Mouse (Mus musculus): ENCODE measurements at regions not wholly inside any gene's neighbourhood (a gene's known extent, or its start where the extent isn't known, plus 50 kb on each side); places are given as distances from the start of the nearest gene placed in this dataset.
A peak's percentile ranks its signal among the peaks of the same experiment; 100 is the strongest.

DNA sequence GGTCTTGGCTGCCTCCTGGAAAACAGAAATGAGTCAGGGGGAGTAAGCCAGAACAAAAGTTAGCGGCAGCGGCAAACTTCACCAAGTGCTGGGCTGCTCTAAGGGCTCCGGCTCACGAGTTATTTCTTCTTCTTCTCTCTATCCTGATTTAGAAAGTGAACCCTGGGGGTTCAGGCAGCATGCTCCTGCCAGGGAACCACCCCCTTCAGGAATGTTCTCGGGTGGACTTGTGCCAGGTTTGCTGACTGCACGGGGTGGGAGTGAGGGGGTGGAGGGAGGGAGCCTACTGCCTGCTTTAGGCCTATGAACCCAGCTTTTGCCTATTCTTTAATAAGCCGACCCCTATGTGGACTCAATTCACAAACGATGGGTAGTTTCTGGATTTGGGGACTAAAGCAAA is 148.6 kb downstream of the Dll1 start:
- no peak overlapping the region for H3K27ac ChIP-seq (ENCODE audit: low read depth, low read length)
- no peaks in the 10 kb centered on the region for H3K4me1 ChIP-seq (ENCODE audit: insufficient read depth, low read length)
- H3K4me2 ChIP-seq (ENCODE audit: low read depth, low read length, poor library complexity, severe bottlenecking): no peak overlapping the region
- 77% methylated on average over 8 of the region's 8 CpGs for WGBS
- DNase-seq (ENCODE audit: low spot score) (no peak), ATAC-seq (ENCODE audit: low FRiP score) (no peak)
- no peaks in the 10 kb centered on the region for H3K27me3 ChIP-seq (ENCODE audit: insufficient read depth, low read length)
- TF ChIP-seq CTCF (IDR thresholded peaks at IDR 0.05): no peak
- H3K9me3 ChIP-seq (ENCODE audit: low read length): no peaks in the 10 kb centered on the region
- H3K9ac ChIP-seq (replicated peaks; ENCODE audit: low read length, poor library complexity, severe bottlenecking): no peak overlapping the region
- H3K4me3 ChIP-seq (ENCODE audit: low read depth, low read length): no peak overlapping the region
- H3K36me3 ChIP-seq (ENCODE audit: insufficient read depth, low read length): no peaks in the 10 kb centered on the region

DNA sequence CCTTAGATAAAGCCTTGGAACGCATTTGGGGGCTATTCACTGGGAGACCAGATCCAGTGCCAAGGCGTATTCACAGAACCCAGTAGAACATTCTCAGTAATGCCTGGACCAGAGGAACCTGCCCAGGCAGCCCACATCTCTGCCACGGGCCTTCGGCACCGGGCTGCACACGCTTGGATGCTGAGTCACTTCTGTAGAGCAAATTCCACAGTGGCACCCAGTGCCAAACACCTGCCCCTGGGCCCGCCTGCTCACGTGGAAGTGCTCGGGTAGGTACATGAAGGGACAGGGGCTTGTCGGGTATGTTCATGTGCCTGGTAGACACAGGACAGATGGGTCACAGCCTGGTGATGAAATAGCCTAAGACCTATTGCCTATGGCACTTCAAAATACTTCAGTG is 152.8 kb downstream of the Dll1 start:
- H3K4me3 ChIP-seq (ENCODE audit: low read depth, low read length): no peak overlapping the region
- H3K4me1 ChIP-seq (ENCODE audit: insufficient read depth, low read length): no peaks in the 10 kb centered on the region
- no peaks in the 10 kb centered on the region for H3K27me3 ChIP-seq (ENCODE audit: insufficient read depth, low read length)
- H3K4me2 ChIP-seq (ENCODE audit: low read depth, low read length, poor library complexity, severe bottlenecking): no peak overlapping the region
- no peak for TF ChIP-seq CTCF (IDR thresholded peaks at IDR 0.05)
- DNase-seq (ENCODE audit: low spot score) (no peak), ATAC-seq (ENCODE audit: low FRiP score) (no peak)
- no peak overlapping the region for H3K9ac ChIP-seq (replicated peaks; ENCODE audit: low read length, poor library complexity, severe bottlenecking)
- no peaks in the 10 kb centered on the region for H3K36me3 ChIP-seq (ENCODE audit: insufficient read depth, low read length)
- no peaks in the 10 kb centered on the region for H3K9me3 ChIP-seq (ENCODE audit: low read length)
- 93% methylated on average over 10 of the region's 10 CpGs for WGBS
- H3K27ac ChIP-seq (ENCODE audit: low read depth, low read length): no peak overlapping the region

DNA sequence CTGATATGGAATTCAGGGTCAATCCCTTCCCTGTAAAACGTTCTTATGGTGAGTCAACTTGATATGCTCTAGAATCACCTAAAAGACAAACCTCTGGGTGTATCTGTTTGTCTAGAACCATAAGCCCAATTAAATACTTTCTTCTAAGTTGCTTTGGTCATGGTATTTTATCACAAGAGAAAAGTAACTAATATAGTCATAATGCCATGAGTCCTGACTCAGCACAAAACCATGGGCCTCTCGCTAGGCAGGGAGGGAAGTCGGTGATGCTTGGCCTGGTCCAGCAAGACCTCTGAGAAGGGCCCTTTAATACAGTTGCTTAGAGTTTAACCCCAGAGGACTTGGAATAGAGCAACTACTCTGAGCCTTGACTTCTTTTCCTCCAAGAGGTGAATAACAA is 153.7 kb downstream of the Dll1 start:
- DNase-seq (ENCODE audit: low spot score) (no peak), ATAC-seq (ENCODE audit: low FRiP score) (no peak)
- Histone ChIP-seq H3K9me3 (ENCODE audit: low read length) (no peaks in the 10 kb centered on the region), H3K4me3 (ENCODE audit: low read depth, low read length) (no peak overlapping the region), H3K27ac (ENCODE audit: low read depth, low read length) (no peak overlapping the region), H3K36me3 (ENCODE audit: insufficient read depth, low read length) (no peaks in the 10 kb centered on the region), H3K27me3 (ENCODE audit: insufficient read depth, low read length) (no peaks in the 10 kb centered on the region), H3K9ac (replicated peaks; ENCODE audit: low read length, poor library complexity, severe bottlenecking) (no peak overlapping the region), H3K4me2 (ENCODE audit: low read depth, low read length, poor library complexity, severe bottlenecking) (no peak overlapping the region), H3K4me1 (ENCODE audit: insufficient read depth, low read length) (no peaks in the 10 kb centered on the region)
- 85% methylated on average over 3 of the region's 3 CpGs for WGBS
- no peak for TF ChIP-seq CTCF (IDR thresholded peaks at IDR 0.05)

DNA sequence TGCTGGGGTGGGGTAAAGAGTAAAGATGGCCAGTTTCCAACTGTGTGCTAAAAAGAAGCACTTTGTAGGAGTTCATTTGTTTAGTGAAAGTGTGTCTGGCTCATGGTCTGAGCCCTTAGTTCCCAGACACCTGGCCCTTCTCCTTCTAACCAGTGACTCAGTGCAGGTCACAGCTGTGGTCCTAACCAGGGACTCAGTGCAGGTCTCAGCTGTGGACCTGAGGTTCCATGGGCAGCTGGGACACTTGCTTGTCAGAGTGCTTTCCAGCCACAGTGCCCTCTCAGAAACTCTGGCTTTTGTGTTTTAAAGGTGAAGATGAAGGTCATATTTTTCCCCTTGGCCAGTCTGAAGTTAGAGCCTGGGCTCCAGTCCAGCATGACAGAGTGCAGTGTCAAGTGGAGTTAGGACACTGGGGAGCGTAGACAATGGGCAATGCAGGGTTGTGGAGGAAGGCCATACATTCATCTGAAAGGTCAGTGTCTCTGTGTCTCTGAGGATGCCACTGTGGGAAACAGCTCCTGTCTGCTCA is 162.5 kb downstream of the Dll1 start:
- Histone ChIP-seq H3K9ac (replicated peaks; ENCODE audit: low read length, poor library complexity, severe bottlenecking) (no peak overlapping the region), H3K27ac (ENCODE audit: low read depth, low read length) (no peak overlapping the region), H3K4me3 (ENCODE audit: low read depth, low read length) (no peak overlapping the region), H3K9me3 (ENCODE audit: low read length) (no peaks in the 10 kb centered on the region), H3K27me3 (ENCODE audit: insufficient read depth, low read length) (no peaks in the 10 kb centered on the region), H3K4me1 (ENCODE audit: insufficient read depth, low read length) (no peaks in the 10 kb centered on the region), H3K36me3 (ENCODE audit: insufficient read depth, low read length) (no peaks in the 10 kb centered on the region), H3K4me2 (ENCODE audit: low read depth, low read length, poor library complexity, severe bottlenecking) (no peak overlapping the region)
- WGBS: 88% methylated on average over 1 of the region's 1 CpGs
- TF ChIP-seq CTCF (IDR thresholded peaks at IDR 0.05): no peak
- no peak for ATAC-seq (ENCODE audit: low FRiP score)
- DNase-seq (ENCODE audit: low spot score): no peak

DNA sequence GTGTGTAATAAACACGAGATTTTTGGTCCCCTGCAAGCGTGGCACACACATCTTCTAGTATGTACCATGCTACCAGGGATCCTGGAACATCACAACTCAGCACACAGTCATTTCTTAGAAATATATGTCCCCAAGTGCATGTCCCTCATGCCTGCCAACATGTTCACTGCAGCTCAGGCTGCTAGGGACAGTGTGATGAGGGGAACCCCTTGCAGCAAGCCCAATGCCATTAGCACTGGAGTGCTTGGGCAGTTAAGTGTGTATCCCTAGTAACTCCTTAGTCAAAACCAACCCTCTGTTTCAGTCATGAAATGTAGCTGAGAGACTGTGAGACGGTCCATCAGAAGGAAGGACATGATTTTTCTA is 167.5 kb upstream of the Gm3448 start:
- 22% methylated on average over 3 of the region's 3 CpGs for WGBS
- ATAC-seq (ENCODE audit: low FRiP score) (peak; percentile 36; the same call in 1 of the 2 replicates), DNase-seq (ENCODE audit: low spot score) (peak; percentile 37)
- Histone ChIP-seq H3K4me2 (ENCODE audit: low read depth, low read length, poor library complexity, severe bottlenecking) (peak overlapping the region; percentile 66), H3K9ac (replicated peaks; ENCODE audit: low read length, poor library complexity, severe bottlenecking) (peak overlapping the region; percentile 51), H3K27me3 (ENCODE audit: insufficient read depth, low read length) (no peaks in the 10 kb centered on the region), H3K4me1 (ENCODE audit: insufficient read depth, low read length) (no peaks in the 10 kb centered on the region), H3K36me3 (ENCODE audit: insufficient read depth, low read length) (no peaks in the 10 kb centered on the region), H3K9me3 (ENCODE audit: low read length) (no peaks in the 10 kb centered on the region), H3K4me3 (ENCODE audit: low read depth, low read length) (peak overlapping the region; percentile 32), H3K27ac (ENCODE audit: low read depth, low read length) (peak overlapping the region; percentile 75)
- no peak for TF ChIP-seq CTCF (IDR thresholded peaks at IDR 0.05)

DNA sequence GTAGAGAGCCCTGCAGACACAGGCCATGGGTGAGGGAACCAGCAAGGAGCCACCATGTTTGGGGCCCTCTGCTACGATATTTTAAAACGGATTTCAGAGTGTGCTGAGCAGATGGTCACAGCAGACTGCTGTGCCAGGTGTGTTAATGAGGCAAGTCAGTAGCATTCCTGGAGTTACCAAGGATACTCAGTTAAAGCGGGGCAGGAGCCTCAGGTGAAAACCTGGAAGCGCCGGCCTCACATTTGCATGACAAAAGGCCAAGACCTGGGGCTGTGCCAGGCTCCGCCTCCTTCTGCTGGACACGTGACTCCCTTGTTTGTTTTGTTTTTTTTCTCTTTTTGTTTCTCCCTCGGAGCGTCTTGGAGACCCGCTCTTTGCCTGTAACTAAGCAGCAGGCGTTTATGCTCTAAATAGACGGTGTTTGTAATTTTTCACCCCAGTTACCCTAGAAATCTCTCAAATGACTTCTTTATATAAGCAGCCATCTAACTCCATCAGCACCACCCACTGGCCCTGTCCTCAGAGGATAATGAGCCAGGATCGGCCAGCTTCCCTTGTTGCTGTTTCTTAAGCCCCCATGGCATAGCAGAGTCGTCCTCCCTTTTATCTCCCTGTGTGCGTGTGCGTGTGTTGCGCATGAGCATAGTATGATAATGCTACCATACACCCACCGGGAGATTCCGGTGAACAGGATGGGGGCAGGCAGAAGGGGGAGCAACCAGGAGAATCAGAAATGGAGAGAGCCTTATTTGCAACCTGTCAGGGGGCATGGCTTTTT is 166.9 kb upstream of the Gm3448 start:
- no peaks in the 10 kb centered on the region for H3K27me3 ChIP-seq (ENCODE audit: insufficient read depth, low read length)
- peak; percentile 82 for ATAC-seq (ENCODE audit: low FRiP score)

More for the DNA sequence above, 166.9 kb upstream of the Gm3448 start:
- peak; percentile 84 for DNase-seq (ENCODE audit: low spot score)
- Histone ChIP-seq H3K9ac (replicated peaks; ENCODE audit: low read length, poor library complexity, severe bottlenecking) (peak overlapping the region; percentile 51), H3K36me3 (ENCODE audit: insufficient read depth, low read length) (no peaks in the 10 kb centered on the region), H3K27ac (ENCODE audit: low read depth, low read length) (peak overlapping the region; percentile 75), H3K4me1 (ENCODE audit: insufficient read depth, low read length) (no peaks in the 10 kb centered on the region), H3K4me2 (ENCODE audit: low read depth, low read length, poor library complexity, severe bottlenecking) (peak overlapping the region; percentile 66), H3K4me3 (ENCODE audit: low read depth, low read length) (peak overlapping the region; percentile 32), H3K9me3 (ENCODE audit: low read length) (no peaks in the 10 kb centered on the region)
- WGBS: 2% methylated on average over 19 of the region's 19 CpGs
- no peak for TF ChIP-seq CTCF (IDR thresholded peaks at IDR 0.05)

Measured in midbrain, postnatal 0 days (tissue).